Mouse (Mus musculus): ENCODE data around the gene Slc35e1. TPM values are rescaled to one million over a fixed set of nuclear protein-coding genes. Genes with fewer than 3 reads are reported as not detected.

Gene Slc35e1
- total and polyA plus RNA-seq, 3 experiments: 30.4 to 31.7 TPM; not detected in 1

DNA sequence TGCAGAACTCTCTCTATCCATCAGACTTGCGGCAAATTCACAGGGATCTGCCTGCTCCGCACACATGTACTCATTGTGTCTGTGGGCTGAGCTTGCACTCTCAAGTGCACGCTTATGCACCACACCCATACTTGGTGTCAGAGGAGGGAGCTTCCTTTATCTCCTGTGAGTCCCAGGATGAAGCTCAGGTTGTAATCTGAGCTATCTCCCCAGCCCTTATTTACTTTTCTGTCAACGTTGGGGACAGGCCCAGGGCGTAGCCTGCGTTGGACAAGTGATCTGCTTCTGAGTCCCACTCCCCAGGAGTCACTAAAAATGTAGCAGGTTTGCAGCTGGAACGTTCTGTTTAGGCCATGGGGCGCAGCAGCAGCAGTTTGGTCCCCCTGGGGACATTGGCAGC, 40.9 kb downstream of the Slc35e1 start:
- no peak overlapping the region for H3K27ac ChIP-seq (ENCODE audit: control insufficient read depth, low read depth, low read length)
- H3K79me2 ChIP-seq (ENCODE audit: control insufficient read depth, insufficient read depth, low read length, poor library complexity): peaks cover 3% of the 10 kb centered on the region; the same call in 1 of the 2 replicates
- no peaks in the 10 kb centered on the region for H3K27me3 ChIP-seq (ENCODE audit: control insufficient read depth in 1 of 2, insufficient read depth in 2 of 2, low read length in 2 of 2)
- no peak for DNase-seq (ENCODE audit: low read depth, low spot score)
- no peak for TF ChIP-seq EP300 (IDR thresholded peaks at IDR 0.05; ENCODE audit: low read depth in 1 of 2, low read length in 2 of 2)
- no peak for TF ChIP-seq RCOR1 (IDR thresholded peaks at IDR 0.05; ENCODE audit: low read depth, low read length)
- TF ChIP-seq TCF12 (IDR thresholded peaks at IDR 0.05; ENCODE audit: low read depth, low read length): no peak
- no peak overlapping the region for H3K4me3 ChIP-seq (ENCODE audit: control insufficient read depth in 1 of 2, insufficient read depth in 1 of 2, low read depth in 2 of 2, low read length in 2 of 2)
- H3K9ac ChIP-seq (ENCODE audit: control insufficient read depth, low read depth, low read length, poor library complexity, severe bottlenecking): no peak overlapping the region
- H3K4me1 ChIP-seq (ENCODE audit: control insufficient read depth in 1 of 2, insufficient read depth in 2 of 2, low read length in 2 of 2): no peaks in the 10 kb centered on the region
- peaks cover 0 to 4% of the 10 kb centered on the region in 2 experiments; a peak in 1 of 4 replicates for H3K36me3 ChIP-seq (ENCODE audit: control insufficient read depth in 1 of 2, insufficient read depth in 2 of 2, low read length in 2 of 2)
- no peaks in the 10 kb centered on the region for H3K9me3 ChIP-seq (replicated peaks; ENCODE audit: insufficient read depth, low read length)

DNA sequence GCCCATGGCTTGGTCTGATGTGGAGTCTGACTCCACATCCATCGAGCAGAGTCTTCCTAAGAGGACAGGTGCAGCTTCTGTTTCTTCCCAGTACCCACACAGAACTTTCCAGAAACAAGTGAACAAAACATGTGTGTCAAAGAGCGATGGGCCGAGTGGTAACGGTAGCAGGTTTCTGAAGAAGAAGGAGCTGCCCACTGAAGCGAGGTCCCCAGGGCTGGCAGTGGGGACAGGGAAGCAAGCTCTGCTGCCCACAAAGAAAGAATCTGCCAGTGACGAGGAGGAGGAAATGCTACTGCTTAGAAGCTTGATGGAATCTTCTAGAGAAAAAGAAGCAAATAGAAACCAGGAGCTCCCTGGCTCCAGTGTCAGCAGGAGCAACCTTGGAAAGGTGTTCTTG, 47.3 kb downstream of the Slc35e1 start:
- no peak for TF ChIP-seq GABPA (IDR thresholded peaks at IDR 0.05; ENCODE audit: low read depth, low read length)
- no peak for TF ChIP-seq USF1 (IDR thresholded peaks at IDR 0.05; ENCODE audit: low read depth, low read length)
- TF ChIP-seq GATA1 (IDR thresholded peaks at IDR 0.05; ENCODE audit: low read depth, low read length): no peak
- no peak for TF ChIP-seq ZKSCAN1 (IDR thresholded peaks at IDR 0.05; ENCODE audit: low read depth, low read length)
- TF ChIP-seq TAL1 (IDR thresholded peaks at IDR 0.05; ENCODE audit: low read length): no peak
- no peak for TF ChIP-seq ZMIZ1 (IDR thresholded peaks at IDR 0.05; ENCODE audit: low read depth, low read length)
- TF ChIP-seq MAX (IDR thresholded peaks at IDR 0.05; ENCODE audit: low read length): no peak
- no peak for TF ChIP-seq MYB (IDR thresholded peaks at IDR 0.05; ENCODE audit: low read depth, low read length)
- TF ChIP-seq MAFK (IDR thresholded peaks at IDR 0.05; ENCODE audit: borderline replicate concordance, low read depth, low read length): no peak
- TF ChIP-seq BHLHE40 (IDR thresholded peaks at IDR 0.05; ENCODE audit: borderline replicate concordance, low read depth, low read length): no peak
- TF ChIP-seq TCF12 (IDR thresholded peaks at IDR 0.05; ENCODE audit: low read depth, low read length): no peak
- no peak for TF ChIP-seq SIN3A (IDR thresholded peaks at IDR 0.05; ENCODE audit: low read length)
- TF ChIP-seq RCOR1 (IDR thresholded peaks at IDR 0.05; ENCODE audit: low read depth, low read length): no peak
- Histone ChIP-seq H3K9ac (ENCODE audit: control insufficient read depth, low read depth, low read length, poor library complexity, severe bottlenecking) (peak overlapping the region; percentile 62), H3K79me2 (ENCODE audit: control insufficient read depth, insufficient read depth, low read length, poor library complexity) (peaks cover 20% of the 10 kb centered on the region), H3K4me3 (ENCODE audit: control insufficient read depth in 1 of 2, insufficient read depth in 1 of 2, low read depth in 2 of 2, low read length in 2 of 2) (no peak overlapping the region), H3K9me3 (replicated peaks; ENCODE audit: insufficient read depth, low read length) (no peaks in the 10 kb centered on the region), H3K27ac (ENCODE audit: control insufficient read depth, low read depth, low read length) (no peak overlapping the region), H3K4me1 (ENCODE audit: control insufficient read depth in 1 of 2, insufficient read depth in 2 of 2, low read length in 2 of 2) (peaks cover 2 to 19% of the 10 kb centered on the region in 2 experiments; a peak in 3 of 4 replicates), H3K36me3 (ENCODE audit: control insufficient read depth in 1 of 2, insufficient read depth in 2 of 2, low read length in 2 of 2) (peaks cover 0 to 18% of the 10 kb centered on the region in 2 experiments; a peak in 3 of 4 replicates), H3K27me3 (ENCODE audit: control insufficient read depth in 1 of 2, insufficient read depth in 2 of 2, low read length in 2 of 2) (no peaks in the 10 kb centered on the region)
- no peak for DNase-seq (ENCODE audit: low read depth, low spot score)

DNA sequence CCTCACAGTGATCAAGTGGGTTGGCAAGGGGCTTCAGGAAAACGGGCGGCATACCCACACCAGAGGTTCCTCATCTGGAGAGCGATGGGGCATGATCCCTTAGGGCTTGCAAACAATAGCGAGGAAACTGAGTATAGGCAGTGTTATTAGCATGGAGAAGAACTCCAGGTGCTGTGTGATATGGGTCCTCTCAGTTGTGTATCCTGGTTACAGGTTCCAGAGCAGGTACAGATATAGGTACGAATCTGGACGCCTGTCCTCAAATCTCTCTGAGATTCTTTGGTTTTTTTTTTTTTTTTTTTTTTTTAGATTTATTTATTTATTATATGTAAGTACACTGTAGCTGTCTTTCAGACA, 48.4 kb downstream of the Slc35e1 start:
- Histone ChIP-seq H3K36me3 (ENCODE audit: control insufficient read depth in 1 of 2, insufficient read depth in 2 of 2, low read length in 2 of 2) (peaks cover 0 to 18% of the 10 kb centered on the region in 2 experiments; a peak in 2 of 4 replicates), H3K79me2 (ENCODE audit: control insufficient read depth, insufficient read depth, low read length, poor library complexity) (peaks cover 20% of the 10 kb centered on the region), H3K27me3 (ENCODE audit: control insufficient read depth in 1 of 2, insufficient read depth in 2 of 2, low read length in 2 of 2) (no peaks in the 10 kb centered on the region), H3K4me1 (ENCODE audit: control insufficient read depth in 1 of 2, insufficient read depth in 2 of 2, low read length in 2 of 2) (peaks cover 2 to 19% of the 10 kb centered on the region in 2 experiments; a peak in 3 of 4 replicates), H3K9ac (ENCODE audit: control insufficient read depth, low read depth, low read length, poor library complexity, severe bottlenecking) (peak overlapping the region; percentile 85), H3K4me3 (ENCODE audit: control insufficient read depth in 1 of 2, insufficient read depth in 1 of 2, low read depth in 2 of 2, low read length in 2 of 2) (peak overlapping the region; percentile 59 to 79), H3K9me3 (replicated peaks; ENCODE audit: insufficient read depth, low read length) (no peaks in the 10 kb centered on the region), H3K27ac (ENCODE audit: control insufficient read depth, low read depth, low read length) (peak overlapping the region; percentile 68)
- DNase-seq (ENCODE audit: low read depth, low spot score): no peak
- TF ChIP-seq MYC (IDR thresholded peaks at IDR 0.05; ENCODE audit: low read depth, low read length) (no peak), MAZ (IDR thresholded peaks at IDR 0.05; ENCODE audit: low read depth, low read length) (no peak), RCOR1 (IDR thresholded peaks at IDR 0.05; ENCODE audit: low read depth, low read length) (no peak), POLR2AphosphoS5 (IDR thresholded peaks at IDR 0.05; ENCODE audit: borderline replicate concordance, low read depth, low read length) (no peak), BHLHE40 (IDR thresholded peaks at IDR 0.05; ENCODE audit: borderline replicate concordance, low read depth, low read length) (no peak), USF1 (IDR thresholded peaks at IDR 0.05; ENCODE audit: low read depth, low read length) (no peak), TCF12 (IDR thresholded peaks at IDR 0.05; ENCODE audit: low read depth, low read length) (no peak), POLR2A (IDR thresholded peaks at IDR 0.05; ENCODE audit: control insufficient read depth in 1 of 2, insufficient read depth in 1 of 2, low read depth in 1 of 2, low read length in 2 of 2, poor library complexity in 1 of 2) (no peak), CHD1 (IDR thresholded peaks at IDR 0.05; ENCODE audit: low read depth, low read length) (no peak), TAL1 (IDR thresholded peaks at IDR 0.05; ENCODE audit: low read length) (no peak), ELF1 (IDR thresholded peaks at IDR 0.05; ENCODE audit: low read depth, low read length) (no peak), MAX (IDR thresholded peaks at IDR 0.05; ENCODE audit: low read length) (no peak), NELFE (IDR thresholded peaks at IDR 0.05; ENCODE audit: low read depth, low read length) (no peak)

All from MEL (cell line).